Mouse (Mus musculus) liver, adult 2 months (tissue): Measurements from ENCODE around the gene Mcm2. TPM values are rescaled to one million over a fixed set of nuclear protein-coding genes. Genes with fewer than 3 reads are reported as not detected.

Source experiments
- DNase-seq: peaks from one replicate; pipeline ENCODE4 v3.0.0-alpha.2; 2011; ENCODE audit warnings: low read depth, low spot score; ENCODE audit errors: extremely low read depth
- H3K27ac ChIP-seq: fragments of 200-500 bp; replicated peaks from 2 replicates; pipeline ENCODE4 v1.5.1; 2012; ENCODE audit warnings: low read depth, mild to moderate bottlenecking, control low read depth, inconsistent platforms, low read length; ENCODE audit not compliant: insufficient read depth
- H3K27me3 ChIP-seq: fragments of 200-500 bp; 2 replicates; pipeline ENCODE4 v1.6.1; 2012; ENCODE audit warnings: mild to moderate bottlenecking, moderate library complexity, low read length, inconsistent platforms; ENCODE audit not compliant: control insufficient read depth, insufficient read depth
- H3K36me3 ChIP-seq: fragments of 200-500 bp; 2 replicates; pipeline ENCODE4 v1.6.1; 2012; ENCODE audit warnings: low read length, inconsistent platforms; ENCODE audit not compliant: control insufficient read depth, insufficient read depth
- H3K4me1 ChIP-seq: fragments of 200-500 bp; 2 replicates; pipeline ENCODE4 v1.6.1; 2011; ENCODE audit warnings: low read length; ENCODE audit not compliant: control insufficient read depth, insufficient read depth
- H3K4me3 ChIP-seq: fragments of 200-500 bp; 2 replicates; pipeline ENCODE4 v1.5.1; 2011; ENCODE audit warnings: low read depth, mild to moderate bottlenecking, control low read depth, low read length, moderate library complexity; ENCODE audit not compliant: insufficient read depth
- H3K79me2 ChIP-seq: fragments of 200-500 bp; 2 replicates; pipeline ENCODE4 v1.6.1; 2012; ENCODE audit warnings: inconsistent platforms, mild to moderate bottlenecking, low read length, moderate library complexity; ENCODE audit not compliant: control insufficient read depth, insufficient read depth
- H3K9ac ChIP-seq: fragments of 200-500 bp; 2 replicates; pipeline ENCODE4 v1.6.1; 2012; ENCODE audit warnings: low read depth, mild to moderate bottlenecking, control low read depth, inconsistent platforms, low read length
- CTCF ChIP-seq: fragments of 200-500 bp; IDR thresholded peaks from 2 replicates; pipeline ENCODE4 v1.5.1; 2011; ENCODE audit warnings: low read depth, low read length, control low read depth
- POLR2A ChIP-seq: fragments of 200-500 bp; IDR thresholded peaks from 2 replicates; pipeline ENCODE4 v1.6.1; 2011; ENCODE audit warnings: low read length, control low read depth; ENCODE audit not compliant: insufficient read depth; ENCODE audit errors: extremely low read depth
- WGBS: fragments of 180-500 bp; shearing (Covaris S2); methylation state at CpG from one replicate; pipeline ENCODE4 v1.1.7; 2018; 5-methylcytosine and 5-hydroxymethylcytosine counted together
- polyA plus RNA-seq: library from polyadenylated mRNA; depleted of rRNA; stranded (reverse); fragments of >200 nt; gene quantifications from 2 replicates; pipeline ENCODE4 v1.2.3, GENCODE M21; 2012; rRNA removed
- total RNA-seq: library from RNA; depleted of rRNA; stranded (reverse); fragments of >200 nt; gene quantifications from 2 replicates; pipeline ENCODE4 v1.2.3, GENCODE M21; 2014; rRNA removed

The Mcm2 gene
- total and polyA plus RNA-seq, 2 experiments, result 2.4 to 3.3 TPM

GRCm38 (mm10) chr6:88835047-88835446, 63.5 kb downstream of the Mcm2 start:
- TF ChIP-seq CTCF (no peak), POLR2A (no peak)
- DNase-seq, result no peak
- WGBS, result 80% methylated on average over 5 of the region's 5 CpGs
- Histone ChIP-seq H3K36me3 (peaks cover 2% of the 10 kb centered on the region; the same call in 1 of the 2 replicates), H3K27ac (no peak overlapping the region), H3K4me3 (no peak overlapping the region), H3K4me1 (no peaks in the 10 kb centered on the region), H3K79me2 (no peaks in the 10 kb centered on the region), H3K27me3 (no peaks in the 10 kb centered on the region), H3K9ac (no peak overlapping the region)

Other genes starting within 250 kb of the Mcm2 start
- 56.2 and 81.3 TPM in 2 replicates for gene Mgll, start 174.4 kb downstream of the Mcm2 start, total RNA-seq
- 156 and 158 TPM in 2 replicates for gene Mgll, start 174.4 kb downstream of the Mcm2 start, polyA plus RNA-seq
- 28.2 and 28.3 TPM in 2 replicates for gene Abtb1, start 56.8 kb downstream of the Mcm2 start, total RNA-seq
- 54.7 and 60.0 TPM in 2 replicates for gene Abtb1, start 56.8 kb downstream of the Mcm2 start, polyA plus RNA-seq
- gene Podxl2, start 23.7 kb downstream of the Mcm2 start, total RNA-seq, result 0.46 and 0.60 TPM in 2 replicates
- 0.89 and 2.0 TPM in 2 replicates for gene Podxl2, start 23.7 kb downstream of the Mcm2 start, polyA plus RNA-seq
- 15.8 and 18.3 TPM in 2 replicates for gene Tpra1, start 3.5 kb upstream of the Mcm2 start, total RNA-seq
- 60.2 and 76.3 TPM in 2 replicates for gene Tpra1, start 3.5 kb upstream of the Mcm2 start, polyA plus RNA-seq